Mouse (Mus musculus) right cerebral cortex, postnatal 4 days (tissue): ENCODE results near the gene Gas2.

Experiments
- DNase-seq: peaks from one replicate; pipeline ENCODE4 v3.0.0-alpha.2; 2022

Gene Gas2

DNA sequence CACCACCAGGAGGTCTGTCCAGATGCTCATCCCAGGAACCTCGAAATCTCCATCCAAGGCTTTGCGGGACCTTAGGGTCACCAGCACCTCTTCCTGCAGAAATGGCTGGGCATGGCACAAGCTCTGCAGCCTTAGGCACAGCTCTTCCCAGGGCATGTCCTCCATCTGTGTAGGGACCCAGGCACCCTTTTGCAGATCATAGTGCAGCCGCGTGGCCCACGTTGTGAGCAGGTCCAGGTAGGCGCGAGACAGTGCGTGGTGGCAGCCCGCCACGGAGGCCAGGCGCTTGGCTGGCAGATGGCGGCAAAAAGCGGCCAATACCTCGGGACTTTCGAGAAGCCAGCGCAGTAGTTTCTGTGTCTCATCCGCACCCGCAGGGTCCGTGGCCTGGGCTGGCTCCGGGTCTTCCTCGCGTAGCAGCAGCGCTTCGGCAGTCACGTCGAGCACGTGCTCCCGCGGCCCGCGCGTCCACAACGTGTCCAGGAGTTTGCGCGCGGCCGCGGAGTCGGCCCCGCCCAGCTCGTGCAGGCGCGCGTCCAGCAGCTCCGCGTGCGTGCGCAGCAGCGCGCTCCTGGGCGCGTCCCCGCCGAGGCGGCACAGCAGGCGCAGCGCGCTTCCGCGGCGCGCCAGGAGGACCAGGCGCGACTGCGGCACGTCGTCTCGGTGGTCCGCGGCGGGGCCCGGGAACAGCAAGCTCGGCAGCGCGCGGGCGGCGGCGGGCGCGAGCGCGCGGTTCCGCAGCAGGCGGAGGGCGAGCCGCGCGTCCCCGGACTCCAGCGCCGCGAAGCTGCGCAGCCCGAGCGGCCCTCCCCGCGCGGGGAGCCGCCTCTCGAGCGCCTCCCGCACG, at the start of gene Gas2:
TSS of gene Gas2 (plus strand) at position 766 of the 847 bp plus-strand sequence.
- DNase-seq, result peak; percentile 91

DNA sequence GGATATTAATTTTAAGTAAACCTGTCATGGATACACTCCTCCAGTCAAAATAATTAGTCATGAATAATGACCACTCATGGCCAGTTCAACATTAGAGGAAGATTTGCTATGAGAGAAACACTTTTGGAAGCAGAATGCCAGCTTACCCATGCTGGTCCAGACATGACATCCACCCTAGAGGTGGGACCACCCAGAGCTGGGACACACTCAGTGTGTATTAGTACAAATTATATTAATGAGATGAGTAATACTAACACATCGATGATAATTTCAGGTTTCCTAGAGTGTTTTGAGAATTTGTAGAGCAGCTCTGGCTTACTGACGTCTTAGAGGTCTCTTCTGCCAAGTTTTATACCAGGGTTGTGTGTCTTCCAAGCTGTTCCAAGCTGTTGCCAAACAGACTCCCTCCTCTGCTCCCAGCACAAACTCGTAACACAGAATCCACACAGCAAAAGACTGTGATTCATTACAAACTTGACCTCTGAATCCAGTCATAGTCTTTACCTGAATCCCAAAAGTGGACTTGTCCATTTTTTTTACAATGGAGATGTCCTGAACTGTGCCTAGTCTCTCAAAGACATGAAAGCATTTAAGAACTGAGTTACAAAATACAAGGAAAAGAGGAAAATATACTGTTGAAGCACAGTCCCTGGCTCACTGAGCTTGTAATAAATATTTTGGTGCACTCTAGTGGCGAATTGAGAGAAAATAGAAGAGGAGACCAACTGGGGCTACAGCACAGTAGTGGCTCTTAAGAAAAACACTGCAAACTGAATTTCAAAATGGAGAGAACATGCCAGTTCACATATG, 46.1 kb upstream of the Gas2 start:
- no peak for DNase-seq

DNA sequence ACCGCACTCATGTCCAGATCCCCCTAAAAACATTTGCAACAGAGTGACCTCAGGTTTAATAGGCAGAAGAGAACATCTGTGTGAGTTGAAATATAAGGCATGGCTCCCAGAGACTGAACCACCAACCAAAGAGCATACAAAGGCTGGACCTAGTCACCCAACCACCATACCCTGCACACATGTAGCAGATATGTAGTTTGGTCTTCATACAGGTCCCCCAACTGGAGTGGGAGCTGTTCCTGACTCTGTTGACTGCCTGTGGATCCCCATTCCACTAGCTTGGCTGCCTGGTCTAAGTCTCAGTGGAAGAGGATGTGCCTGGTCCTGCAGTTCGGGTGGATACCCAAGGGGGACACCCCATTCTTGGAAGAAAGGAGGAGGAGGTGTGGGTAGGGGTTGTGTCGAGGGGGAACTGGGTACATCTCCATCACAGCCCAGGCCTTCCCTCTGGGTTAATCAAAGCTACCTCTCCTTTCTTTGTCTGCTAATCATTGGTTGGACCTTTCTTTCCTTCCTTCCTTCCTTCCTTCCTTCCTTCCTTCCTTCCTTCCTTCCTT, 45.5 kb upstream of the Gas2 start:
- no peak for DNase-seq

DNA sequence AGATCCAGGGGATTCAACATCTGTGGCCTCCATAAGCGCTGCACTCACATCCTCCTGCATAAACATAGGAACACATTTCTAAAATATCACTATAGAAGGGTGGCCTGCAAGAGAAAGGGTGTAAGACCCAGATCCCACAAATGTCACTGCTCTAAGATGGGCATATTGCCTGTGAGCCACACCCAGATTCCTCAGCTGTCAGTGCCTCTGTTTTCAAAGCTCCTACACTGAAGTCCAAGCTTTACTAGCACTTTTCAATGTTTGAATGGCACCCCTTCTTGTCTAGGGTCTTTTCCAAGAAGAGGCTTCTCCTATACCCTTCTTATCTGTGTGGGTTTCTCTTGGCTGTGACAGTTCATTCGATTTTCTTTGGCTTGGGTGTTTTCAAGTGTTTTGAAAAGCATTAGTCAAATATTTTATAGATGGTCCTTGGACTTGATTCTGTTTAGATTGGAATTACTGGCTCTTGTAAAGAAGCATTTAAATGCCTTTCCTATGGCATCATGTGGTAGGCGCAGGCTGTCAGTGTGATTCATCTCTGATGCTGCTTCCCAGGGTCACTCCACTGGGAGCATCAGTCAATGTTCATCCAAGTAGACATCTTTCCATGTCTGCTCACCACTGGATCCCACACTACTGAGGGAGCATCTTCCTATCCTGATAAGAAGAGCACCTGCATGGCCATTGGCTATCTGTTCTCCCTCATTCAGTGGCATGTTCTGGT, 43.4 kb upstream of the Gas2 start:
- no peak for DNase-seq

DNA sequence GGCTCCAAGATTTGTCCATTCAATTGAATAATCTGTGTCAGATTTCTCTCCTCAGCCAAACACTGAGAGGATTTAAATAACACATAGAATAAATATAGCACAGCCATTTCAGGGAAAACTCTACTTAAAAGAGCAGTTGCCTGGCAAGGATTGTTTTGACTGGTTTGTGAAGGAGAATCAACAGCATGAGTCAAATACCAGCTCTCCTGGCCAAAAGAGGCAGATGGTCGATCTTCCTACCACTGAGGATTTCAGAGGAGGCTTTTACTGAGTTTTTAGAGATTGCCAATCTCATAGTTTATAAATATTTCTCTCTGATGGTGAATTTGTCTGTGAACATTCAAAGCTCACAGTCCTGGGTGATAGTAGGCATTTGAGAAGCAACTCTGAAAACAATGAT, 41.9 kb upstream of the Gas2 start:
- peak; percentile 9 for DNase-seq

DNA sequence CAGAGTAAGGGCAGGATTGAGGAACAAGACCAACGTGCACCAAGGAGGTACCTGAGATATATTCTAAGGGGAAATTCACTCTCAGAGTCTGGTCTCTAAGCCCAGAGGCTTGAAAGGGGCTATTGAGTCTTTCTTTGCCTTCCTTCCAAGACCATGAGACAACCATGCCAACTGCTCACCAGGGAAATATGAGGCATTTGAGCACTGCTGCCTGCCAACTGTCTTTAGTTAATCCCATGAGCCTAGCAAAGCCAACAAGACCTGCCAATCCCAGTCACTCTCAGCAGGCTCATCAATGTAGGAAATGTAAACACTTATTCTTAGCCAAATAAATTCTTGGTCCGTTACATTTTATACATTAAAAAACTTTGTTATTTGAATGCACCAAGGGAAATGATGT, 40.3 kb upstream of the Gas2 start:
- no peak for DNase-seq

DNA sequence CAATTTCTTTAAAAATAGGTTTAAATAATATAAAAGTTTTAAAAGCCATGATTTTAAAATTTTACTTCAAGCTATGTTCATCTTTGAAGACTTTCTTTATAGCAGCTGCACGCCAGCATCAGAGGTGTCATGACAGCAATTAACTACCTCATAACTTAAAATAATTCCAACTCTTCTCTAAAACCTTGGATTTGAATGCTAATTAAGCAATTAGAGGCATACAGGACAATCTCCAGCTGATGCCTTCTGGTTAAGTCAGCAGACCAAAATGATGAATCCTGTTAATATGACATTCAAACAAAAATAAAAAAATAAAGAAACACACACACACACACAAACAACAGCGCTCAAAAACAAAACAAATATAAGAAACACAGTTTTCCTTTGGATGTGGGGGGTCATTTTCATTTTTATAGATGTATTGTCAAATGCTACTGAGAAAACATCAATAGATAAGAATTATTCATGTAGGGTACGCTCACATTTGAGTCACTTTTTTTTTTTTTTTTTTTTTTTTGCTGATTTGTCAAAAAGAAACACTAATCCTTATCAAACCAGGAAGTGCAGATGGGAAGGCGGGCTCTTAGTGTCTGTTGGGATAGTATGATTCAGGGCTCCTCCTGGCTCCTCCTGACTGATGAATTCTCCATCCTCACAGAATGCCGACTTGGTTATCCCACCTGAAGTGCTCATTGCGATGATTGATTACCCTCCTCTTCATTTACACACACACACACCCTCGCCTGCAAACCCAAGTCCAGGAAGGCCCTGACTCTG, 38.1 kb upstream of the Gas2 start:
- DNase-seq, result no peak

GRCm38 (mm10) chr7:51831917-51832316, 29.9 kb upstream of the Gas2 start:
- DNase-seq, result no peak

DNA sequence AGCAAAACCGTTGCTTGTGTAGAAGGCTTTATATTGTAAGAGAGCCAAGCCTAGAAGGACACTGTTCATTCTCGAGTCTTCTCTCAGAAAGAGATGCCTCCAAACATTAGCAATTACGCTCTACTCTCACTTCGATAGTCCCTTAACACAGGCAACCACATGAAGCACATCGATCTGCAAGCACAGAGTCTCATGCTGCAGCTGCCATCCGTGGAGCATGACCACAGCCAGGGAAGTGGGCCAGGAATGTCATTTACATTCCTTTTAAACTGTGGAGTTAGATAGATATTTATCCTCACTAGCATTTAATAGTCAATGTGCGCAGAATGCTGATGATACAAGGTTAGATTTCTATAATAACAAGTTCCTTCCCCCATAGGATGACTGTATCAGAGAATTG, 21.3 kb upstream of the Gas2 start:
- no peak for DNase-seq

GRCm38 (mm10) chr7:51850877-51851276, 10.9 kb upstream of the Gas2 start:
- DNase-seq, result no peak

GRCm38 (mm10) chr7:51851890-51852507, 9.8 kb upstream of the Gas2 start:
- DNase-seq, result no peak

DNA sequence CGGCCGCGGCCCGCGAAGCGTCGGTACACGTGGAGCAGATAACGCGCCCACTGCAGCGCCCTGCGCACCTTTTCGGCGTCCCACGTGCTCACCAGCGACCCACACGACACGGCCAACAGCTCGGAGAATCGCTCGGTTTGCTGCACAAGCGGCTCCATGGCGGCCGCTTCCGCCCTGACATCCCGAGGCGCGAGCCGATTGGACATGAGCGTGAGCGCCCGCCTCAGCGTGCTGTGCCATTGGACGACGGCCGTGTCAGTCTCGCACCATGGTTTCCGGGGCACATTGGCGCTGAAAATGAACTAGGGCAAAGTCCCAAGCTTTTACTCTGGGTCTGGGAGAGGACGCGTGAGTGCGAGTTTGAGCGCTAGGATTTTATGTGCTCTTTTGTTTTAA, 280 bp downstream of the Gas2 start, which contains the start of gene Fancf:
TSS of gene Fancf (minus strand) at position 171 of the 396 bp plus-strand sequence.
- DNase-seq, result peak; percentile 98

DNA sequence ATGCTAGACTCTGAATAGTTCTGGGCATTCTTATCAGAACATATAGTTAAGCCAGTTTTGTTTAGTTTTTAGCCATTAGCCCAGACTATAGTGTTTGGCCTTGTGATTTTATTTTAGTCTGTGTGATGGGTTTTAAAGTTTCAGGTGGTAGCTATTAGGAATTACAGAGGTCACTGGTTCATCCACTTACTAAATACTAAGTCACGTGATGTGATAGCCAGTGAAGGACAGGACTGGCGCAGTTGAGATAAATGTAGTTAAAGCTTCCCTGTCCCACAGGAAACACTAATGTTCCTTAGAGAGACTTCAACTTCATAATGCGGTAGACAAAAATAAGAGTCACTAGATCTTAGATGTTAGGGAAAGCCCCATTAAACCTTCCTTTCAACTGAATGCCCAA, 1.0 kb downstream of the Gas2 start:
- no peak for DNase-seq

DNA sequence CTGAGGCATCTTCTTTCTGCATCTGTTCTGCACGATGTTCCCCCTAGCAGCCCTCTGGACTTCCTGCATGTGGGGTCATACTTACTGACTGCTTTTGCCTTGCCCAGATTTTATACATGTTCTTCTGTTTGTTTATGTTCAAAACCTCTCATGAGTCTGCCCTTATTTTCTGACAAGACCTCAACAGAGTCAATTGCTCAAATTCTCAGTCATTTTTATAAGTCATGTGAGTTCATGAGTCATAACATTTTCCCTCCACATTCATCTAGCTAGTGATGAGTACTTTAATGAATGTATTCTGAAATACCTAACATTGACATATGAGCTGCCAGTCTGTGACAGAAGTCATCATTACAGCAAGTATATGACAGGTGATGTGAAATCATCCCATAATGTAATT, 3.5 kb downstream of the Gas2 start:
- DNase-seq, result no peak

- no peak for DNase-seq
Observed at GRCm38 (mm10) chr7:51867983-51868382, 6.2 kb downstream of the Gas2 start.

DNA sequence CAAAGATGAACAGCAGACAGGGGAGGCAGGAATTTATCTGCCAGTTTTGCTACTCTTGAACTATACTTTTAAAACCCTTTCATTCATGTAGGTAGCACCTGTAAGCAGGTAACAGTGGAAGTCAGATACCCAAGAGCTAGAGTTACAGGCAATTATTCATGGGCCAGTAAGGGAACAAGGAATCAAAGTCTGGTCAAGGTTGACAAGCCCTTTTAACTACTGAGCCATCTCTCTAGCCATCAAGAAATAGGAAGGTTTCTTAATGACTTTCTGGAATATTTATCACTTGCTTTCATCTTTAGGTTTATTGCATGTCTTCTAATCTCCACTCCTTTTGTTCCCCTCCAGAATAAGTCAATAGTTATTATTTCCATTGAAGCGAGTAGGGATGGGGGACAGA, 10.2 kb downstream of the Gas2 start:
- no peak for DNase-seq

GRCm38 (mm10) chr7:51872597-51872996, 10.8 kb downstream of the Gas2 start:
- DNase-seq, result no peak

DNA sequence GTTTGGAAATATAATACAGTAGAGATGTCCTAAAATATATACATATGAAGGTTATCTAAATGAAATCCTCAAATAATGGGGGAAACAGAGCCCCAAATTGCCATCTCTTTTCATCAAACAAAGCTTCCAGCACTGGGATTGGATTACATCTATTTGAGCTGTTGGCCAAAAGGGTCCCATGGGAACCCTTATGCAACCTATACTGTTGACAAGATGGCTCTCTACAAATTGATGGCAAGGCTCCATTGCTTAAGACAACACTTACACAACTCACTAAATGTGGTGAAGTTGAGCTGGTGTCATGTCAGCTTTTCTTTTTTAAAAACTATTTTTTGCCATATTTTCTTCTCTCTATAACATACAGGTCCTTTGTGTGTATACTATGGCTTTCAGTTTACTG, 14.5 kb downstream of the Gas2 start:
- DNase-seq, result no peak

DNA sequence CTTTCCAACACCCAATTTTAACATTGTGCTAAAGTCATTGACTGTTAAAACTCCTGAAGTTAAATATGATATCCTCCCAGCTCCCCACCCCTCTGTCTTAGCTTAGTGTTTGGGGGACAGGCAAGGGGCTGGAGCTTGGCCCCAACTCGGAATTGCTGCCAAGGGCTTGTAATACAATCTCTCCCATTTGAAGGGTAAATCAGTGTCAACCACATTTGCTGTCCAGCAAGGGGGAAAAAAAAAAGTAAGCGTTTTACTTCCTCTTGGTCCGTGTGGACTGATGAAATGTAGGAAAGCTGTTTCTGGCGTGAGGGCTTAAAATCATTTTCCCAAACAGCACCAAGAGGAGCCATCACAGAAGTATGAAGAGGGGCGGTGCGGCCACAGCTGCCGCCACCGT, 16.9 kb downstream of the Gas2 start:
- DNase-seq, result no peak

DNA sequence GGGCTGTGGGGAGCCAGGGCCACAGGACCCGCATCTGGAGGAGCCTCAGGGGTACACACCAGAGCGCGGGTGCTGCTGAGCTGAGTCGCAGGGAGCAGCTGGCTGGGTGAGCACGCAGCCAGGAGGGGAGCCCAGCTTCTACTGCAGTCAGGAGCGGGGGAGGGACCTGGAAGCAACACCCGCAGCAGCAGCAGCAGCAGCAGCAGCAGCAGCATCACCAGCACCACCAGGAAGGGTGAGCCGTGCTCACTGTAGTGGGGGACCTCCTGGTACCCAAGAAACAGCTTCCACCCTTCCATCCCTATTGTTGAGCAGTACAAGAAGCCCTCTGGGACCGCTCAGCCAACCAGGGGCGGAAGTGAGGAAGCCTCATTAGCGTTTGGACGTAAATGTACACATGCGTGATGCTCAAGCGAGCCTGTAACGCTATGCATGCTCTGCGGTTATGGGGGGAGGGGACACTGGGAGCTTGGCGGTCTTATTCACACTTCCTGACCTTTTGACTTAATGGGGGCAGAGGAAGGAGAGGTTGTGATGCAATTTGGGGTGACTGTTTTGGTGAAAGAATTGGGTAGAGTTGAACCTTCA, 17.4 kb downstream of the Gas2 start:
- peak; percentile 48 for DNase-seq

GRCm38 (mm10) chr7:51880121-51880520, 18.3 kb downstream of the Gas2 start:
- DNase-seq, result no peak
